Comparison of ENCODE assay signal across 8 mouse cellular contexts in the genomic region with DNA sequence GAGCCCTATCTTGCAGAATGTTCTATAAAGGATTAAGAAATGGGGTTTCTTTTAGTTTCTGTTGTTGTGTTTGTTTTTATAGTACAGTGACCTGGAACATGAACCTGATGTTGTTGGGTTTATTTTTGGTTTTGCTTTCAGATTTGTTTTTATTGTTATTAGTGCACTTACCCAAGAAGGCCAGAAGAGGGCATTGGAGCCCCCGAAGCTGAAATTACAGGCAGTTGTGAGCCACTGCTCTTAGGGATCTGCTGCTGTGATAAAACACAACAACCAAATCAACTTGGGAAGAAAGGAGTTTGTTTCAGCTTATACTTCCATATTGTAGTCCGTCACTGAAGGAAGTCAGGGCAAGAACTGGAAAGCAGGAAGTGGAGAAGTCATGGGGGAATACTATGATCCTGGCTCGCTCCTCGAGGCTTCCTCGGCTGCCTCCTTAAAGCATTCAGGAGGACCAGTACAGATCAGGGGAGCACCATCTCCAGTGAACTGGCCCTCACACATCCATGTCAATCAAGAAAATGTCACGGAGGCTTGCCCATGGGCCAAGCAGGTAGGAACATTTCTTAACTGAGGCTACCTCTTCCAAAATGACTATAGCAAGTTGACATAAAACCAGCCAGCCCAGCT. TPM values are rescaled to one million over a fixed set of nuclear protein-coding genes. Genes with fewer than 3 reads are reported as not detected.
A peak's percentile ranks its signal among the peaks of the same experiment; 100 is the strongest.
DNase-seq lines count a peak whose midpoint lies in the region.

No protein-coding gene starts in this region.

- DNase-seq in adrenal gland, adult (ENCODE audit: inconsistent age in 2 of 2, low spot score in 1 of 2) = peak; percentile 19 to 81
- no peak for DNase-seq in adrenal gland, postnatal 25 days
- DNase-seq in left cerebral cortex, postnatal 4 days = peak; percentile 6
- DNase-seq in left cerebral cortex, adult 9 months (ENCODE audit: low spot score in 2 of 2) = no peak
- peak; percentile 33 to 54 for DNase-seq in cerebellum, postnatal 10 days
- DNase-seq in heart, postnatal 36 days = peak; percentile 20 to 28
- peak; percentile 31 for DNase-seq in mesoderm, embryonic 11.5 days (ENCODE audit: low read depth, low spot score)
- no peak for DNase-seq in ovary, adult 18-20 months (ENCODE audit: low spot score)

- intact Hi-C loops in left cerebral cortex, postnatal 4 days (cut with DNase I) = loop anchor here (5.0 kb wide), 1 partner anchor 41 kb away; no protein-coding TSS in a partner anchor
- intact Hi-C loops in heart, postnatal 36 days (cut with DNase I) = loop anchor here (1.0 to 10.0 kb wide), 3 partner anchors 29 to 179 kb away; partner anchors contain the start of gene Enpp4

RNA-seq across cellular contexts. Expression of gene Enpp5, which starts 2.4 kb away (rescaled TPM):
- 34.1 and 38.6 TPM in 2 replicates for total RNA-seq in adrenal gland, postnatal 25 days (2021)
- total RNA-seq in left cerebral cortex, postnatal 4 days (2021) = 100 to 1,000 TPM; 105 to 109 TPM
- total RNA-seq in heart, postnatal 36 days (2021) = 10 to 100 TPM; 11.9 to 13.4 TPM

RNA-seq across cellular contexts. Expression of gene Enpp4, which starts 29.4 kb away (rescaled TPM):
- 8.3 and 10.9 TPM in 2 replicates for total RNA-seq in adrenal gland, postnatal 25 days (2021)
- 1 to 10 TPM; 5.8 to 6.1 TPM for total RNA-seq in left cerebral cortex, postnatal 4 days (2021)
- 10 to 100 TPM; 21.1 to 22.6 TPM for total RNA-seq in heart, postnatal 36 days (2021)

Comparison
In these comparisons a context has a peak if more than half of its experiments do, and no peak if none do; other contexts are left out.
1. DNase-seq: peak in adrenal gland, adult (2 of 2), left cerebral cortex, postnatal 4 days (single experiment), cerebellum, postnatal 10 days (2 of 2), heart, postnatal 36 days (2 of 2) and mesoderm, embryonic 11.5 days (single experiment); none in adrenal gland, postnatal 25 days (single experiment), left cerebral cortex, adult 9 months (0 of 2) and ovary, adult 18-20 months (single experiment).